In the genomic region with DNA sequence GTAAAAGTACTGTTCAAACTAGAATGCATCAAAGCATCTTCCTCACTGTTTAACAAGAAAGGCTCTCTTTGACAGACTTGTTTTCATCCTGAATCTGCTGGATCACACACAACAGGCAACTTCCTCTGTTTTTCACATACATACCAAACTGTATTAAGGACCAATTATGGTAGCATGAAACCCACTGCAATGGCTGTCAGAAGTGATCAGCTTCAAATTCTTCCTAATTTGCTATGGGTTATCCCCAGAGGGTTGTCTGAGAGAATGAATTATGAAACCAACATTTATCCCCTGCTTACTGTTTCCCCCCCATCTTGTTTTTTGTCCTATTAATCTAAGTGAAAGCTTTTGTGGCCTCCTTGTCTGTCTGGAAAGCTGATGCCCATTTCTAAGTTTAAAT, we compare ENCODE assay signal across 24 mouse cellular contexts.
A peak's percentile ranks its signal among the peaks of the same experiment; 100 is the strongest.
DNase-seq lines count a peak whose midpoint lies in the region; ATAC-seq and TF ChIP-seq lines count a peak whose summit lies in the region.
"Had no signal": no experiment of that assay in that cellular context is flagged by ENCODE, and none has a peak within 500 bp of the region (broad histone marks: within the 10 kb centered on the region; RNA-seq: fewer than 3 reads in every experiment).

No protein-coding gene starts in this region.

- no peak for ATAC-seq in hindbrain, postnatal 0 days
- ATAC-seq in hindbrain, embryonic 16.5 days: no peak
- ATAC-seq in midbrain, postnatal 0 days (ENCODE audit: low FRiP score): no peak
- ATAC-seq in erythroid progenitor cell, adult 5-6 weeks (replicated peaks; ENCODE audit: low FRiP score, poor library complexity, severe bottlenecking): no peak
- ATAC-seq: CD4-positive, CD25-positive, alpha-beta regulatory T cell, adult 4 months; forebrain, embryonic 16.5 days; intestine, embryonic 15.5 days had no signal

- no peak overlapping the region for H3K4me3 ChIP-seq in hindbrain, postnatal 0 days (ENCODE audit: low read length)
- H3K4me3 ChIP-seq in hindbrain, embryonic 16.5 days (ENCODE audit: low read length): no peak overlapping the region
- H3K4me3 ChIP-seq in midbrain, postnatal 0 days (ENCODE audit: low read depth, low read length): no peak overlapping the region
- H3K4me3 ChIP-seq: embryonic facial prominence, embryonic 15.5 days; erythroblast, embryonic 14.5 days; heart, embryonic 10.5 days; intestine, embryonic 15.5 days had no signal

- no peak overlapping the region for H3K27ac ChIP-seq in hindbrain, postnatal 0 days
- no peak overlapping the region for H3K27ac ChIP-seq in hindbrain, embryonic 16.5 days (ENCODE audit: low read depth, low read length)
- H3K27ac ChIP-seq in midbrain, postnatal 0 days (ENCODE audit: low read depth, low read length): no peak overlapping the region
- H3K27ac ChIP-seq: embryonic facial prominence, embryonic 15.5 days; heart, embryonic 10.5 days; intestine, embryonic 15.5 days had no signal

- H3K36me3 ChIP-seq in hindbrain, postnatal 0 days (ENCODE audit: insufficient read depth, low read length): no peaks in the 10 kb centered on the region
- H3K36me3 ChIP-seq in hindbrain, embryonic 16.5 days (ENCODE audit: control insufficient read depth, insufficient read depth, low read length): no peaks in the 10 kb centered on the region
- H3K36me3 ChIP-seq in midbrain, postnatal 0 days (ENCODE audit: insufficient read depth, low read length): no peaks in the 10 kb centered on the region
- H3K36me3 ChIP-seq: embryonic facial prominence, embryonic 15.5 days; G1E; heart, embryonic 10.5 days; intestine, embryonic 15.5 days had no signal

- no peak overlapping the region for H3K9ac ChIP-seq in hindbrain, postnatal 0 days (replicated peaks; ENCODE audit: low read length)
- no peak overlapping the region for H3K9ac ChIP-seq in hindbrain, embryonic 16.5 days (ENCODE audit: low read depth, low read length)
- H3K9ac ChIP-seq in midbrain, postnatal 0 days (replicated peaks; ENCODE audit: low read length, poor library complexity, severe bottlenecking): no peak overlapping the region
- H3K9ac ChIP-seq: embryonic facial prominence, embryonic 15.5 days; intestine, embryonic 15.5 days had no signal

- H3K4me1 ChIP-seq in hindbrain, postnatal 0 days (ENCODE audit: insufficient read depth, low read length): no peaks in the 10 kb centered on the region
- H3K4me1 ChIP-seq in hindbrain, embryonic 16.5 days (ENCODE audit: control insufficient read depth, insufficient read depth, low read depth, low read length): no peaks in the 10 kb centered on the region
- H3K4me1 ChIP-seq in midbrain, postnatal 0 days (ENCODE audit: insufficient read depth, low read length): no peaks in the 10 kb centered on the region
- H3K4me1 ChIP-seq: embryonic facial prominence, embryonic 15.5 days; heart, embryonic 10.5 days; intestine, embryonic 15.5 days had no signal

- no peak for TF ChIP-seq CTCF in hindbrain, postnatal 0 days (IDR thresholded peaks at IDR 0.05; ENCODE audit: low read depth)
- TF ChIP-seq CTCF in midbrain, postnatal 0 days (IDR thresholded peaks at IDR 0.05): no peak

- DNase-seq in embryo, embryonic 11 days: peak; percentile 5
- DNase-seq in embryo, embryonic 10.5 days (ENCODE audit: low spot score): no peak
- peak; percentile 56 for DNase-seq in hindbrain, postnatal 0 days (ENCODE audit: low spot score)
- DNase-seq in Muller cell, postnatal 12 days (ENCODE audit: inconsistent ontology term): peak; percentile 69
- DNase-seq in midbrain, postnatal 0 days (ENCODE audit: low spot score): peak; percentile 51
- DNase-seq in kidney, adult 8-10 months: no peak
- DNase-seq: adrenal gland, postnatal 10 days; B cell, adult 2 months; cerebellum, adult 18-20 months; cerebellum, adult 9-11 months; cerebellum, postnatal 36 days; gastrocnemius, postnatal 10 days; heart, adult 18-20 months; heart, postnatal 10 days; heart, postnatal 4 days had no signal

- H3K4me2 ChIP-seq in hindbrain, postnatal 0 days (ENCODE audit: low read depth, low read length): no peak overlapping the region
- no peak overlapping the region for H3K4me2 ChIP-seq in hindbrain, embryonic 16.5 days (ENCODE audit: low read length)
- no peak overlapping the region for H3K4me2 ChIP-seq in midbrain, postnatal 0 days (ENCODE audit: low read depth, low read length, poor library complexity, severe bottlenecking)
- H3K4me2 ChIP-seq: embryonic facial prominence, embryonic 15.5 days; intestine, embryonic 15.5 days had no signal

- H3K27me3 ChIP-seq in hindbrain, postnatal 0 days (ENCODE audit: insufficient read depth, low read length): no peaks in the 10 kb centered on the region
- no peaks in the 10 kb centered on the region for H3K27me3 ChIP-seq in hindbrain, embryonic 16.5 days (replicated peaks; ENCODE audit: control insufficient read depth, insufficient read depth, low read length)
- H3K27me3 ChIP-seq in midbrain, postnatal 0 days (ENCODE audit: insufficient read depth, low read length): no peaks in the 10 kb centered on the region
- H3K27me3 ChIP-seq: embryonic facial prominence, embryonic 15.5 days; intestine, embryonic 15.5 days had no signal

- no peaks in the 10 kb centered on the region for H3K9me3 ChIP-seq in hindbrain, postnatal 0 days (ENCODE audit: low read length)
- H3K9me3 ChIP-seq in hindbrain, embryonic 16.5 days (ENCODE audit: control insufficient read depth, low read length): no peaks in the 10 kb centered on the region
- no peaks in the 10 kb centered on the region for H3K9me3 ChIP-seq in midbrain, postnatal 0 days (ENCODE audit: low read length)
- H3K9me3 ChIP-seq: embryonic facial prominence, embryonic 15.5 days; G1E; heart, embryonic 10.5 days; intestine, embryonic 15.5 days had no signal

Comparison
In these comparisons a context has a peak if more than half of its experiments do, and no peak if none do; other contexts are left out.
1. DNase-seq: peak in embryo, embryonic 11 days (single experiment), hindbrain, postnatal 0 days (single experiment), Muller cell, postnatal 12 days (single experiment) and midbrain, postnatal 0 days (single experiment); none in embryo, embryonic 10.5 days (single experiment) and kidney, adult 8-10 months (0 of 2).